Mouse (Mus musculus) ES-E14 (cell line): ENCODE measurements around the gene Flrt2.

Experiments used
- CHD2 ChIP-seq: IDR thresholded peaks from 2 replicates; pipeline ENCODE4 v1.6.1; 2014; ENCODE audit warnings: mild to moderate bottlenecking, low read depth, low read length, inconsistent platforms
- HCFC1 ChIP-seq: IDR thresholded peaks from 2 replicates; pipeline ENCODE4 v1.6.1; 2012; ENCODE audit warnings: low read length, inconsistent platforms, borderline replicate concordance; ENCODE audit not compliant: insufficient read depth
- MAFK ChIP-seq: IDR thresholded peaks from 2 replicates; pipeline ENCODE4 v1.6.1; 2014; ENCODE audit warnings: mild to moderate bottlenecking, low read depth, low read length, inconsistent platforms; ENCODE audit not compliant: insufficient read depth
- ZC3H11A ChIP-seq: IDR thresholded peaks from 2 replicates; pipeline ENCODE4 v1.6.1; 2012; ENCODE audit warnings: low read depth, mild to moderate bottlenecking, inconsistent platforms, low read length, borderline replicate concordance
- ZNF384 ChIP-seq: IDR thresholded peaks from 2 replicates; pipeline ENCODE4 v1.6.1; 2012; ENCODE audit warnings: low read depth, low read length, inconsistent platforms

DNA sequence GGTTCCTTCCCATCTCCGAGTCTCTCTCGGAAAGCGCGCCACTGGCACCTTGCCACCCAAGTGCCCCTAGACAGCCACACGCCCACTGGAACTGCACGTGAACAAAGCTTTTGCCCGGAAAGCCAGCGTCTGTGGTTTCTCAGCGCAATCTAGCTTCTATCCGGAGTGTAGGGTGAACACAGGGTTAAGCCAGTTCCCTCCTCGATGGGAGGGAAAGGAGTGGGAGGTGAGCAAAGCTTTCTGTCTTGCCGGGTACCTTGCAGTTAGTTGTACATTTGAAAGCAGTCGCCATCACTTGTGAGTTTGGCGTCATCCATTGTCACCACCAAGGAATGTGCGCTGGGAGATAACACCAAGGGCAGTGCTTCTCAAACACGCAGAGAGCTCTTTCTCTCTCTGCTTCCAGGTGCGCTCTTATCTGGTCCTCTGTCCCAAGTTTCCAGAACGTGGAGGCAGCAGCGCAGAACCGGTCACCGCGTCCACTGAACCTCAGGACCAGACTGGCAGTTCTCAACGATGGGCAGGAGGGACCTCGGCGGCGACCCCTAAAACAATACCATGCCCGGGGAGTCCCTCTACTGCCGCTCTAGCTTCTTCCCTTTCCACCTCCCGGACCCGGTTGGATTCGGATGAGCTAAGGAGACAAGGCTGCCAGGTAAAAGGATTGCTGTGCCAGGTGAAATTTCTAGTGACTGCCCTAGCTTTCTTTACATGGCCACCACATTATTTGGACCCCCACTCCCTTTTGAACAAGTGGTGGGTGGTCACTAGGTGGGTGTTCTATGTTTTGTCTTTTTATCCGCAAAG lies at the start of gene Flrt2:
- TF ChIP-seq HCFC1, result no peak
- TF ChIP-seq CHD2, result no peak
- no peak for TF ChIP-seq ZC3H11A
- TF ChIP-seq ZNF384, result no peak
- no peak for TF ChIP-seq MAFK
